Mouse (Mus musculus) limb, embryonic 11.5 days (tissue): Measurements from ENCODE around the gene Soat1. TPM values are rescaled to one million over a fixed set of nuclear protein-coding genes. Genes with fewer than 3 reads are reported as not detected.

Source experiments
- ATAC-seq: fragments of 200-750 bp; cut with Nextera tagmentation; 2 replicates; pipeline ENCODE4 v1.8.0; 2017; ENCODE audit warnings: low read depth; ENCODE audit not compliant: insufficient number of reproducible peaks, low FRiP score, low TSS enrichment
- DNase-seq: peaks from one replicate; pipeline ENCODE4 v3.0.0-alpha.2; 2015; ENCODE audit warnings: low spot score
- H3K27ac ChIP-seq: fragments of 300-500 bp; sonication (generic); replicated peaks from 2 replicates; pipeline ENCODE4 v1.5.1; 2014; ENCODE audit warnings: low read depth, mild to moderate bottlenecking, low read length
- H3K27me3 ChIP-seq: fragments of 300-500 bp; sonication (generic); 2 replicates; pipeline ENCODE4 v1.6.1; 2014; ENCODE audit warnings: mild to moderate bottlenecking, low read length, mixed read lengths; ENCODE audit not compliant: control insufficient read depth, insufficient read depth
- H3K36me3 ChIP-seq: fragments of 300-500 bp; sonication (generic); 2 replicates; pipeline ENCODE4 v1.6.1; 2014; ENCODE audit warnings: mild to moderate bottlenecking, low read length, moderate library complexity, mixed read lengths; ENCODE audit not compliant: control insufficient read depth, insufficient read depth
- H3K4me1 ChIP-seq: fragments of 300-500 bp; sonication (generic); 2 replicates; pipeline ENCODE4 v1.6.1; 2014; ENCODE audit warnings: low read length, mixed read lengths; ENCODE audit not compliant: control insufficient read depth, insufficient read depth
- H3K4me2 ChIP-seq: fragments of 300-500 bp; sonication (generic); 2 replicates; pipeline ENCODE4 v1.6.1; 2014; ENCODE audit warnings: low read depth, mild to moderate bottlenecking, moderate library complexity; ENCODE audit not compliant: severe bottlenecking
- H3K4me3 ChIP-seq: fragments of 300-500 bp; sonication (generic); 2 replicates; pipeline ENCODE4 v1.5.1; 2014; ENCODE audit warnings: low read depth, low read length
- H3K9ac ChIP-seq: fragments of 300-500 bp; sonication (generic); 2 replicates; pipeline ENCODE4 v1.6.1; 2014; ENCODE audit warnings: mild to moderate bottlenecking, low read length
- H3K9me3 ChIP-seq: fragments of 300-500 bp; sonication (generic); 2 replicates; pipeline ENCODE4 v1.6.1; 2016; ENCODE audit warnings: low read length; ENCODE audit not compliant: control insufficient read depth
- WGBS: fragments of 180-500 bp; shearing (Covaris S2); extraction: QIAGEN DNeasy Blood & Tissue Kit; methylation state at CpG from one replicate; pipeline ENCODE4 v1.1.7; 2014; 5-methylcytosine and 5-hydroxymethylcytosine counted together
- polyA plus RNA-seq: library from polyadenylated mRNA; unstranded; fragments of >200 nt; fragmentation: Nextera tagmentation; extraction: Ambion mirVana; gene quantifications from 2 replicates; pipeline ENCODE4 v1.2.1, GENCODE M21; 2014

Gene Soat1
- polyA plus RNA-seq, 1 experiment from 2014 or later, result 27.6 TPM

DNA sequence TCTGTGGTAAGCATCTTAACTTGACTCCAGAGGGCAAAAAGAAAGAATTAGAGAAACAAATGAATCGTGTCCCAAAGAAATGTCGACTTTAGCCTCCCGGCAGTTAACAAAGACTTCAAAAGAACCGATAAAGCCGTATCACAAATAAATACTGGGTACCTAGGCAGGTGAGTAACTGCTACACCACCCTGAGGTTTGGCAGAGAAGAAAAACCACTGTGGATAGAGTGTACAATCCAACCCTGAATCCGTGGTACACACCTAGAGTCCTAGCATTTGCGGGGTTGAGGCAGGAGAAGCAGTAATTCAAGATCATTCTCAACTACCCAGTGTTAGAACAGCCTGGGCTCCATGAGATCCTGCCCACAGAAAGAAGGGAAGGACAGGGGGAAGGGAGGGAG is 2.2 kb downstream of the Soat1 start:
- H3K4me3 ChIP-seq, result no peak overlapping the region
- no peak for ATAC-seq
- H3K9ac ChIP-seq, result no peak overlapping the region
- DNase-seq, result no peak
- H3K4me1 ChIP-seq, result 0 out of 2 replicates have a peak, but pooled peaks cover 5% of the 10 kb centered on the region
- H3K36me3 ChIP-seq, result no peaks in the 10 kb centered on the region
- H3K27me3 ChIP-seq, result no peaks in the 10 kb centered on the region
- no peaks in the 10 kb centered on the region for H3K9me3 ChIP-seq
- H3K4me2 ChIP-seq, result no peak overlapping the region
- no peak overlapping the region for H3K27ac ChIP-seq
- WGBS, result 93% methylated on average over 7 of the region's 7 CpGs

- ATAC-seq, result no peak
- H3K9me3 ChIP-seq, result no peaks in the 10 kb centered on the region
- 0 out of 2 replicates have a peak, but pooled peaks cover 5% of the 10 kb centered on the region for H3K4me1 ChIP-seq
- no peak for DNase-seq
- WGBS, result 90% methylated on average over 3 of the region's 3 CpGs
- H3K27me3 ChIP-seq, result no peaks in the 10 kb centered on the region
- H3K27ac ChIP-seq, result no peak overlapping the region
- H3K4me3 ChIP-seq, result no peak overlapping the region
- H3K36me3 ChIP-seq, result peaks cover 5% of the 10 kb centered on the region
- H3K4me2 ChIP-seq, result no peak overlapping the region
- no peak overlapping the region for H3K9ac ChIP-seq
Observed at GRCm38 (mm10) chr1:156471071-156471470, 3.1 kb downstream of the Soat1 start.

DNA sequence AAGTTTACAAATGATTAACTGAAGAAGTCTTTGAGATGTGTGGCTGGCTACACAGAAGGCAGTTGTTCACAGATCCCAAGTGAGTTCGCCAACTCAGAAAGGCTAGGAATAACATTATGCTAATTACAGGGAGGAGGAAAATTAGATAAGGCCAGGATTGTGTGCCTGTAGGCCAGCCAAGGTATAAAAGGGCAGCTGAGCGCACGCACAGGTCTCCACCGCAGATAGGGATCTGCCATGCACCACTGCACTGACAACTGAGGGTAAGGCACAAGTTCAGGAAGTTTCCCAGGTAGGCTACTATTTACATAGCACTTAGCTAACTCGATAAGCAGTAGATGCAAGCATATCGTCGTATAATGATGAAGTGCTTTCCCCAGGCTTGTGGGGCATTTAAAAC is 3.6 kb downstream of the Soat1 start:
- DNase-seq (no peak), ATAC-seq (no peak)
- Histone ChIP-seq H3K27me3 (no peaks in the 10 kb centered on the region), H3K4me1 (0 out of 2 replicates have a peak, but pooled peaks cover 5% of the 10 kb centered on the region), H3K4me3 (no peak overlapping the region), H3K9ac (no peak overlapping the region), H3K9me3 (no peaks in the 10 kb centered on the region), H3K27ac (no peak overlapping the region), H3K4me2 (no peak overlapping the region), H3K36me3 (peaks cover 10% of the 10 kb centered on the region)
- 89% methylated on average over 7 of the region's 7 CpGs for WGBS

GRCm38 (mm10) chr1:156468576-156468975 is 5.6 kb downstream of the Soat1 start:
- peaks cover 11% of the 10 kb centered on the region for H3K36me3 ChIP-seq
- no peak overlapping the region for H3K4me2 ChIP-seq
- H3K27me3 ChIP-seq, result no peaks in the 10 kb centered on the region
- H3K4me3 ChIP-seq, result no peak overlapping the region
- no peak for ATAC-seq
- WGBS, result 82% methylated on average over 3 of the region's 3 CpGs
- no peak for DNase-seq
- 0 out of 2 replicates have a peak, but pooled peaks cover 5% of the 10 kb centered on the region for H3K4me1 ChIP-seq
- no peak overlapping the region for H3K9ac ChIP-seq
- H3K9me3 ChIP-seq, result no peaks in the 10 kb centered on the region
- H3K27ac ChIP-seq, result no peak overlapping the region

GRCm38 (mm10) chr1:156467655-156468255 is 6.4 kb downstream of the Soat1 start:
- no peak overlapping the region for H3K4me2 ChIP-seq
- DNase-seq (no peak), ATAC-seq (no peak)
- H3K4me1 ChIP-seq, result no peaks in the 10 kb centered on the region
- H3K9ac ChIP-seq, result no peak overlapping the region
- peaks cover 11% of the 10 kb centered on the region for H3K36me3 ChIP-seq
- no peak overlapping the region for H3K4me3 ChIP-seq
- no peak overlapping the region for H3K27ac ChIP-seq
- H3K9me3 ChIP-seq, result no peaks in the 10 kb centered on the region
- no peaks in the 10 kb centered on the region for H3K27me3 ChIP-seq
- WGBS, result 76% methylated on average over 12 of the region's 12 CpGs

- ATAC-seq (no peak), DNase-seq (no peak)
- Histone ChIP-seq H3K4me1 (no peaks in the 10 kb centered on the region), H3K9me3 (no peaks in the 10 kb centered on the region), H3K27me3 (no peaks in the 10 kb centered on the region), H3K27ac (no peak overlapping the region), H3K9ac (no peak overlapping the region), H3K36me3 (peaks cover 11% of the 10 kb centered on the region), H3K4me2 (no peak overlapping the region), H3K4me3 (no peak overlapping the region)
- 91% methylated on average over 9 of the region's 9 CpGs for WGBS
Observed at GRCm38 (mm10) chr1:156464963-156465362, 9.2 kb downstream of the Soat1 start.

DNA sequence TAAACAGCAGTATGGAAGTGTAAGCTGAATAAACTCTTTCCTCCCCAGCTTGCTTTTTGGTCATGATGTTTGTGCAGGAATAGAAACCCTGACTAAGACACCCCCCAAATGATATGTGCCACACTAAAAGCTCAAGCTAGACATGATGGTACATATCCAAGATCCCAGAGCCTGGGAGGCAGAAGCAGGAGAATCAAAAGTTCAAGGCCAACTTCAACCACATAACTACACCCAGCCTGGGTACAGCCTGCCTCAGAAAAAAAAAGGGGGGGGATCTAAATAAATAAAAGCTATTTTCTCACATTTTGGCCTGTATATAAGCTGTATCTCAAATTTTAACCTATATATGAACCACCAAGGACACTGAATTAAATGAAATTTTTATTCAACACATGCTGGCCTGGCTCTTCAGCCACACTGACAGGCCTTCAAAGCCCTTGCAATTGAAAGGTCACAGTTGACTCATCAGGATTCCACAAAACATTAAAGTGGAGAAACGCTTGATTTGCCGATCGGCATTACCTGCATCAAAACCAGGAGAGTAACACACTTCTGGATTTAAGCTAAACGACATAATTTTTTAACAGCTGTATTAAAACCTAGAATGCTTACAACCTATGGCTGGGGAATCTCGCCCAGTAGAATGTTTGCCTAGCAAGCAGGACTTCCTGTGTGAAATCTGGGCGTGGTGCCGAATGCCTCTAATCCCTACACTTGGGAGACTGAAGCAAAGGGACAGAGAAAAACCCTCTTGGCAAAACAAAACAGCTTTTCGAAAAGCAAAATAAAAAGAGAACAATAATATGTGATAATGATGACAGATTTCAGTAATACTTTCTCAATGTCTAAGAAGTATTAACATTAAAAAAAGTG is 9.9 kb downstream of the Soat1 start:
- Histone ChIP-seq H3K27ac (no peak overlapping the region), H3K9ac (no peak overlapping the region), H3K27me3 (no peaks in the 10 kb centered on the region), H3K4me2 (no peak overlapping the region), H3K36me3 (peaks cover 11% of the 10 kb centered on the region), H3K9me3 (no peaks in the 10 kb centered on the region), H3K4me1 (no peaks in the 10 kb centered on the region), H3K4me3 (no peak overlapping the region)
- 89% methylated on average over 8 of the region's 8 CpGs for WGBS
- DNase-seq (no peak), ATAC-seq (no peak)

DNA sequence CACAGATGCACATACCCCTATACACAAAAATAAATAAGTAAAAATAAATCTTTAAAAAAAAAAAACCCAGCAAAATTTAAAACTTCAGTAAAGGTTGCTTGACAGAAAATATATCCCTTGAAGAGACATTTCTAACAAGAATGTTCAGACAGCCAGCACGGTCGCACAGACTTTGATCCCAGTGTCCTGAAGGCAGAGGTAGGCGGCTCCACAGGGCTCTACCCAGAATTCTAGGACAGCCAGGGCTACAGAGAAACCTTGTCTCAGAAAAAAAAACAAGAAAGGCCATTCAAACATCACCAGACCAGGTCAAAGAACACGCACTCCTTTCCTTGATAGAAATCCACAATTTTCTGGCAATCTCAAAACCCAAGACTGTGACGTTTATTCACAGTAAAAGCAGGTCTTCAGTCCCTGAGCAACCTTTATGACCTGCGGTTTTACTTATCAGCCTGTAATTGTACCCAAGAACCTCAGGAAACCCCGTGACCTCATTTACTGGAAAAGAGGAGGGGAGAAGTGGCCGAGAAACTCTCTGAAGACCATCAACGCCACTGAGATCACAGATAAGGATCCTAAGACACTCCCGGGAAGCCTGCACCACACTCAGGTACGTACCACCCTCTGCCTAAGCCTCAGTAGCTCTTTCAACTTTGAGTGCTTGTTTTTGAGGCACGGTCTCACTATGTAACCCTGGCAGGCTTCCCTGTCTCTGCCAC is 11.7 kb downstream of the Soat1 start:
- H3K4me3 ChIP-seq, result no peak overlapping the region

More for the DNA sequence above, 11.7 kb downstream of the Soat1 start:
- H3K4me1 ChIP-seq, result no peaks in the 10 kb centered on the region
- H3K9me3 ChIP-seq, result no peaks in the 10 kb centered on the region
- DNase-seq (no peak), ATAC-seq (no peak)
- 62% methylated on average over 12 of the region's 12 CpGs for WGBS
- H3K27me3 ChIP-seq, result no peaks in the 10 kb centered on the region
- no peak overlapping the region for H3K9ac ChIP-seq
- no peak overlapping the region for H3K4me2 ChIP-seq
- peaks cover 11% of the 10 kb centered on the region for H3K36me3 ChIP-seq
- no peak overlapping the region for H3K27ac ChIP-seq
